Mouse (Mus musculus) neutrophil, adult 5-6 weeks (primary cell): ENCODE data around the gene Asb16. TPM values are rescaled to one million over a fixed set of nuclear protein-coding genes. Genes with fewer than 3 reads are reported as not detected.

Experiments
- ATAC-seq: fragments of 151-379, 151-347 bp; 2 replicates; pipeline ENCODE4 v1.8.0; 2017; ENCODE audit warnings: mild to moderate bottlenecking, moderate TSS enrichment; ENCODE audit not compliant: insufficient number of reproducible peaks, poor library complexity, low FRiP score, severe bottlenecking; ENCODE audit errors: extremely low read depth
- total RNA-seq: library from RNA; stranded (forward); fragments of 200-1000 nt; gene quantifications from 2 replicates; pipeline ENCODE4 v1.2.3, GENCODE M21; 2017

The Asb16 gene
- not detected in 2 replicates for total RNA-seq

DNA sequence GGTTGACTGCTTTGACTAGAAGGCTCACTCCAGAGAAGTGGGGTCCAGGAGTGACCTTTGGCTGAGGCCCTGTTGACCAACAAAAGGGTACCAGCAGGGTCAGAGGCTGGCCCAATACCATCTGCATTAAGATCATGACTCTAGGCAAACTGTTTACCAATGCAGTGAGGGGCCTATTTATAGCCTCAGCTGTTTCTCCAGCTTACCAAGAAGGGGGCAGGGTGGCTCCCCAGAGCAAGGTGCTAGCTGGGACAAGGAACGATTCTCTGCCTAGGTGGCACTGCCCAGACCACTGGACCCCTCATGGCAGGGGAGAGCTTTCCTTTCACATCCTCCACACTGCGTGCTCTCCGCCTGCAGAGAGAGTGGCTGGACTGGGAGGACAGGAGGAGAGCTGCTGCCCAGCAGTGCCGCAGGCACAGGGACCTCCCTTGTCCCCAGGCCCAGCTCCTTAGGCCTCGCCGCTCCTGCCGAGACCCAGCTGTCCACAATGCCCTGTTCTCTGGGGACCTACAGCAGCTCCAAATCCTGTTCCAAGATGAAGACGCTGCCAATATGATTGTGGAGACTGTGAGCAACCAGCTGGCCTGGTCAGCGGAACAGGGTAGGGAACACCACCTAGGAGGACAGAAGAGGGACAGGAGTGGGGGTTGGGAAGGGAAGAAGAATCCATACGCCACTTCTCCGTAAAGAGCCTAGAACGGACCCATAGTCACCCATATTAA is at the start of gene Asb16:
Gene Asb16 (plus strand): TSS at position 224 of the 725 bp plus-strand sequence.
- no peak for ATAC-seq

DNA sequence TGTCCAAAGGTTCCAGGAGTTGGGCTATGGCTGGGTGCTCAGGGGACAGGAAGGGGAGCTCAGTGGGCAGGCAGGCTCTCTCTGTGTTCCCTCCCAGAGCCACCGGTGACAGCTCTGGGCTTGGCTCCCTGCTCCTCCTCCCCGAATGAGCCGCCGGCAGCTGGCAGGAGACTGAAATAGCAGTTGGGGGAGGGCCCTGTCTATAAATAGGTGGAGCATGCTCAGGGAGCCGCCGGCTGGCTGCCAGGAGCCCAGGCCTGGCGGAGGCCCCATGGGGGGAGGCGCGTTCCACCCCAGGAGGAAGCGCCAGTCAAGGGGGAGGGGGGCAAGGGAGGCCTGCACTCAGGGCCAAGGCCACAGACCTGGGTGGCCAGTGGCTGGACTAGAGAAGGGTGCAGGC is 49.8 kb upstream of the Asb16 start:
- ATAC-seq, result peak; percentile 39

DNA sequence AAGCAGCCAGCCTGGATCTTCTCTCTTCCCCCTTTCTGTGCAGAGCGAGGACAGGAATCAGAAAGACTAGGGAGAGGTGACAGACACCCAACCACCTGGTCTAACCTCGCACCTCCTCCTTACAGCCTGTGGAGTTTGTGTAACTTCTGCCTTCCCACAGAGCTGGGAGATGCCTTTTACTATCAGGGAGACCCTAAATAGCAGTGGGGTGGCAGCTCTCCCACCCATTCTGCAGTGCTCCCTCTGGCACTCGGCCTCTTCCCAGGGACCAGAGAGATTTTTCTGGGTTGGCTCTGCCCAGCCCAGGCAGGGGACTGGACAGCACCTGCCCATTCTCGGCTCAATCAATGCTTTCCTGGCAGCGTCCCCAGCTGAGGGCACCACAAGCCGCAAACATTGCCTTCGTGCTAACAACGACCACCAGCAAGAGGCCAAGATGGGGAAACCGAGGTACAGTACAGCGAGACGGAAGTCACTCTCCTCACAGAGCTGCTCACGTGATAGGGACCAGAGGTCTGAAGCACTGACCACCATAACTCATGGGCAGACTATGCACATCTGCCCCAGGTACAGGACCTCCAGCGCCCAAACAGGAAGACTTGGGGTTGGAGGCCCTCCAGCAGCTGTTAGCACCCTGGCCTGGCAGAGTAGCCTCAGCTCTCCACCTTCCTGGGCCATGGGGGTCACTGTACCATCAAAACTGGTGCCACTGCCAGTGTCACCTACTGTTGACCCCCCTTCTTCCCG is 49.1 kb upstream of the Asb16 start:
- no peak for ATAC-seq

DNA sequence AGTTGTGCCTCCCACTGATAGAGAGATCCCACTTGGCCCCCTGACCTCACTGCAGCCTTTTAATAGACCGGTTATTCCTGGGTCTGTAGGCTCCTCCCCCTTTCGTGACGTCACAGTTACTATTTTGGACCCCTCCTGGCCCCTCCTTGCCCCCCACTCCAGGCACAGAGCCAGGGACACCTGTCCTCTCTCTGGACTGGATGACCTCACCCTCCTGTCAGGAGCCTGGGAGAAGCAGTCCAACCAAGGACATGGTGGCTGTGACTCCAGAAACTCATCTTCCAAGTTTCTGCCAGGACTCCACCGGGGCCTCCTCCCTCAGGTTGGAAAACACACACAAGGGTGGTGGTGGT is 48.6 kb upstream of the Asb16 start:
- no peak for ATAC-seq

DNA sequence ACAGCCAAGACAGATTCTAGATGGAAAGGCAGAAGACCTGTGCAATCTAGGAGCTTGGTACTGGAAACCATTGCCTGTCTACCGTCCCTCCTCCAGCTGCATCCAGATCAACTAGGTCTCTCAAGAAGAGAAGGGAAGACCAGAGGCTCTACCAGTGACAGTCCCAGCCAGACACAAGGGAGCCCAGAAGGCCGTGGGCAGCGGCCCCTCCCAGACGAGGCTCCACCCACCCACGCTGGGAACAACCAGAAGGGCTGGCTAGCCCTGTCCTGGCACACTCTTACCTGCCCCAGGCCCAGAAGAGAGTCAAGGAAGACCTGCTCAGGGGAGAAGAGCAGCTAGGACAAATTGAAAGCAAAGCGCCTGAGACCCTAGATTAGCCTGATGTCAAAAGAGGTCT is 48.1 kb upstream of the Asb16 start:
- ATAC-seq, result no peak

DNA sequence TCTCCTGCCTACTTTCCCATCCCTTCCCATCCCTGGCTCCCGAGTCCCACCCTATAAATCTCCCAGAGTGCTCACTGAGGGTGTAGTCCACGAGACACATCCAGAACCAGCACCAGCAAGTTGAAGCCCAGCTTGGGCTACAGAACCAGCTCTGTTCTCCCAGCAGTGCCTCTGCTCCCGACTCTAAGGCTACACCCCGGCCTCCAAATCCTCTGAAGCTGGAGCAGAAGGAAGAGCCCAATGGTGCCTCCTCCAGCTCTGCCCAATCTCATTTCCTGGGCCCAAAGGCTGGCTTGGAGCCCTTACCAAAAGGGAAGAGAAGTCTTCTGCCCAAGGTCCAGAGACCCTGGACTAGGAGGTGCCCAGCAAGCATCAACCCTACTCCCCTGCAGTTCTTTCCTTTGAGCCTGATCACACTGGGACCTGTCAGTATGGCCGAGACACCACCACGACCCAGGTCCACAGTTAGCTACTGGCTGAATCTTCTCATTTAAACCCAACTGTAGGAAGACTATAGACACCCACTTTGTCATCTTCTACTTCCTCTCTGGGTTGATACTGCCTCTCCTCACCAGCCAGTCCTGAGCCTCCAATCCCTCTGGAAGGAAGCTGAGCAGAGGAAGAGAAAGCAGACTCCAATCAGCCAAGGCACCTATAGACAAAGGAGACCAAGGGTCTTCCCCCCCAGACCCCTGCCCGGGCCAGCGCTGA is 47.1 kb upstream of the Asb16 start:
- no peak for ATAC-seq

DNA sequence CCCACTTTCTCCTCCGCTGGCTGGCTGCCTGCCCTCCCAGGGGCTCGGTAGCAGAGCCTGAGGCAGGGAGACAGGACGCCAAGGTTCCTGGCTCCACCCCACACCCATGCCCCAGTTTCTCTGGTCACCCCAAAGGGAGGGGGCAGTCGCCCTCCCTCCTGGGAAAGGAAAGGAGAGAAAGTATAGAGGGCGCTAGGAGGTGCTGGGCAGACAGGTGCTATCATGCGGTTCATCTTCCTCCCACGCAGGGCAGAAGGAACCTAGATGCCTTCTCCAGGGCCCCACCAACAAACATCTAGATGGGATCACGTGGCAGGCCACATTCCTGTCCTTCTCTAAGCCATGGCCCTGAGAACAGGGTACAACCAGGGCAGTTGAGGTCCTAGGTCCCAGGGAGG is 46.6 kb upstream of the Asb16 start:
- no peak for ATAC-seq

DNA sequence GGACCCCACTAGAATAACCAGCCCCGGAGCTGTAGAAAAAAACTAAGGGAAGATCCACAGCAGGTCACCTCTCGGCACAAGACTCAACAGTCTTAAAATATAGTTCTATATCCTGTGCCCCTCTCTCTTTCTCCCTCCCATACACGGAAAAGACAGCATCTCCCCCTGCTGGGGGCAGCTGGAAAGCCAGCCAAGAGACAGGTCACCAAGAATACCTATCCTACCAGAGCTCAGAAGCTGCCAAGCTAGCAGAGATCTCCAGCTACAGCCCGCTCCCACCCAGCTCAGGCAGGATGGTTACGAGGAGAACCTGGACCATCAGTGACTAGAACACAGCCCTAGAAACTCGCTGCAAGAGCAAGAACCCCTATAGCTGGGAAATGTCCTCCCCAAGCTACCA is 45.4 kb upstream of the Asb16 start:
- ATAC-seq, result peak; percentile 18; the same call in 1 of the 2 replicates

DNA sequence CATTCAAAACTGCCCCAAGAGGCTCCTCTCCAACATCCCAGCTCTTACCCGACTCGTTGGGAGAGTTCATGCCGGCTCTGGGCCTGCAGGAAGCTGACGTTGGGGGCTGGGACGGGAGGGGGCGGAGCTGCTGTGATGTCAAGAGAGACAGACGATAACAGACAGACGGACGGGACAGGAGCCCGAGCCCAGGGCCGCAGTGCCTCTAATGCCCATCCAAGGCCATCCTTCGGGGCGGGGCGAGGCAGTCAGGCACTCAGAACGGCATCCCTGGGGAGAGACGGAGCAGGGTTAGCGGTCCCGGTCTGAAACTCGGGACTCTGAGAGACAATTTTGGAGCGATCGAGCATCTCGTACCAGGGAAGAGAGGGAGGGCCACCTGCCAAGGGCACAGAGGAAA is 43.9 kb upstream of the Asb16 start:
- ATAC-seq, result no peak

DNA sequence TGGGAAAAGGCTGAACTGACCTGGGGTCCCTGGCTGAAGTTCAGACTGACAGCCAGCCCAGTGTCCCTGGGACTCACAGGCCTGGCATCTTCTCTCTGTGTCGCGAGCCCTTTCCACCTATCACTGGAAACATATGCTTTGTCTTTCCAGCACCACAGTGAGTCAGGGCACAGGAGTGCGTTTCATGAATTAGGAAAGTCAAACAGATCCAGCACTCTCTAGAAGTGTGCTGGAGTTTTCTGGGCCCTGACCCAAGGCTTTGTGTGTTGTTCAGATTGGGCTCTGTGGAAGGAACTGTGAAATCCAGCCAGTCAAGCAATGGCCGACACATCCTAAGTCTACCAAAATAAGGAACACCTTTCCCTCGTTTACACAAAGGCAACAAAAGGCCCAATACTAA is 43.3 kb upstream of the Asb16 start:
- ATAC-seq, result no peak

DNA sequence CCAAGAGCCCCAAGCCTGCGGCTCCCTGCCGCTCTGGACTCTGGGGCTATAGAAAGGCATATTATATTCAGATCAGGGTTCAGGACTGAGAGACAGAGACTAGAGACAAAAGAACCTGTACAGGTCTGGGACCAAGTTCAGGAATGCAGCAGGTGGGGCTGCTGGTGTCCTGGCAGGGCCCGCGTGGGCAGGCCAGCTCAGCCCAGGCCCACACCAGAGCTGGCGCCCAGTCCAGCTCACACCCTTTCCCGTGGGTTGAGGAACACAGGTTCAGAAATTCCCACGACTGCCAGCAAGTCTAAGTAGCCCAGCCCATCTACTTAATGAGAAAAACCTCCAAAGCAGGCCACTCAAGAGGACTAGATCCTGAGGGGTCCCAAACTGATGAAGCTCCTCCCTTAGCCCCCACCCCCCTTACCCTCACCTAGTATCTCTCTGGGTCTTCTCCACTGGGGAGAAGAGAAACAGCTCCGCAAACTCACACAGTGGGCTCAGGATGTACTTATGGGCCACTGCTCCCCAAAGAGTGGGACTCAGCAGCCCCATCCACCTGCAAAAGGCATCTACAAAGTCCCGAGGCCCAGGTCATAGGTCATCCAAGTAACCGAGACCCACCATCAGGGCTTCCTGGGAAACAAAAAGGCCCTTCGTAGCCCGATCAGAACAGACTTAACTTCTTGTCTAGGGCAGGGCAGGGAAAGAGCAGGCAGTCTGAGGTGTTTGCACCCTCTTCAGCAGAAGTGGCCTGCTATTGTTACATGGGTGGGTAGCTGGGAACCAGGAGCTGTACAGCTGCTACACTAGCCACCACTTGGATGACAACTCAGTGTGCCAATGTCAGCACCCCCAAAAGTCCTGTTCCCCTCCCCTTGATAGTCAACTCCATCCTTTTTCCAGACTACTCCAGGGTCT is 42.2 kb upstream of the Asb16 start:
- ATAC-seq, result no peak

DNA sequence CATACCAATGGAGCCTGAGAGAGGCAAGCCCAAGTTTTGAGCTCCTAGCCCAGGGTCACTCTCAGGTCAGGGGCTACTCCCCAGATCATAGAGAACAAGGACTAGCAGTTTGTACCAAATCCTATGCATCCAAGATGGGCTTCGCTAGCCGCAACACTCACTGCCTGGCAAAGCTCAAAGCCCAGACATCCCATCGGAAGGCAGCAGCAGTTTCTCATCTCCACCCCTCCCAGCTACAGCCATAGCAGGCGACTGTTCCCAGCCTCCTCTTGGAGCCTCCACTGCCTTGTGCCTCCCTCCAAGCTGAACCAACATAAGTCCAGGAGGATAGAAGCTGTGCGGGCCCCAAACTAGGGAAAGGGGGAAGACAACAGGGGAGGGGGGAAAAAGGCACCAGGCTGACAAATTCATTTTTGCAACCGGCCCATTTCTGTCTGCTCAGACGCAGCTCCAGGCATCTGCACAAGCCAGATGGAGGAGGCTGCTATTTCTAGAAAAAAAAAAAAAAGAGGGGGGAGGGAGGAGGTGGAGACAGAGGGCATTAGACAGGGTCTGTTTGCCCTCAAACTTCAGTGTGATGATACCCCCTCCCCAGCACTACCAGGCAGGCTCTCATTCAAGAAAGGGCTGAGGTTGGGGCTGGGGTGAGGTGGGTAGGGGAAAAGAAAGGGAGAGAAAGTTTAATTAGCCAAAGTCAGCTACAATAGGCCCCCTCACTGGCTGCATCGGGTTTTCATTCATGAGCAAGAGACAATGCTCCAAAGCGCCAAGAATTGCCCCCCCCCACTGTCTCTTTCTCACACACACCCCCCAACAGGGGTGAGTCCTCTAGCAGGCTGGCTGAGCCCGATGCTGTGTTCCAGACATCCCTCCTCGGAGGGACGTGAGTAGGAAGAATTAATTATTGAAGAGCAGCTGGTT is 41.0 kb upstream of the Asb16 start:
- ATAC-seq, result no peak

DNA sequence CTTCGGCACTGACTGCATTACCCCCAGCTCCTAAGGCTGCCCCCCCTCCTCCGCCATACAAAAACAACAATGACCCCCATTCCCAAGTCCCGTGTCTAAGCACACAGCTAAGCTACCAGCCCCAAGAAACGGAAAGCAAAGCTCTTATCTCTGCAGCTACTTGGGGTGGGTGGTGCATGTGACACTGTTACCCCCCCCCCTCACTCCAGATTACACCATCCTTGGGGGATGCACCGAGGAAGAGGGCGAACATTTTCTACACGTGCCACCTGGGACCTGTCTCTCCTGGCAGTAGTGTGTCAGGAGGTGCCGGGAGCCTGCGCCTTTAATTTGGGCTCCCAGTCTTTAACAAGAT is 40.4 kb upstream of the Asb16 start:
- ATAC-seq, result no peak

DNA sequence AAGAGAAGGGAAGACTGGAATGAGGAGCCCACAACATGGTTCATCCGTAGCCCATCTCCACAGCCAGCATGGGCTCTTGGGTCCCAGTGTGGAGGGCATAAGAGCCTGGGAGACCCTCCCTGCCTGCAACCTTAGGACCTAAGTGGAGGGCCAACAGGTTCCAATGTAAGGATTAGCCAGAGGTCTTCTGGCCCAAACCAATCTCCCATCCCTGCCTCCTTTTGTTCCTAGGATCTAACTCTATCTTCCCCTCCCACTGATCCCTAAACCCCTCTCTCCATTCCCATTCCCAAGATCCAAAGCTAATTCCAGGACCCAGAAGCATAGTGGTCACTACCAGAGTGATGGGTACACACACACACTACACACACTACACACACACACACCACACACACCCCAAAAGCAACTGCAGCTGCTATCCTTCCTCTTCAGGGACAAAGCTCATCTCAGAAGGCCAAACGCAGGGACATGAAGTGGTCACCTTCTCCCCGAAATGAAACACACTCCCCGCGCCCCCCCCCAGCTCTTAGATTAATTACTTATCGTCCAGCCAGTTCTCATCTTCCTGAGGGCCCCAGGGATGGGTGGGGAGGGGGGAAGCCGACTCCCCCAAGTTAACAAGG is 39.8 kb upstream of the Asb16 start:
- no peak for ATAC-seq

DNA sequence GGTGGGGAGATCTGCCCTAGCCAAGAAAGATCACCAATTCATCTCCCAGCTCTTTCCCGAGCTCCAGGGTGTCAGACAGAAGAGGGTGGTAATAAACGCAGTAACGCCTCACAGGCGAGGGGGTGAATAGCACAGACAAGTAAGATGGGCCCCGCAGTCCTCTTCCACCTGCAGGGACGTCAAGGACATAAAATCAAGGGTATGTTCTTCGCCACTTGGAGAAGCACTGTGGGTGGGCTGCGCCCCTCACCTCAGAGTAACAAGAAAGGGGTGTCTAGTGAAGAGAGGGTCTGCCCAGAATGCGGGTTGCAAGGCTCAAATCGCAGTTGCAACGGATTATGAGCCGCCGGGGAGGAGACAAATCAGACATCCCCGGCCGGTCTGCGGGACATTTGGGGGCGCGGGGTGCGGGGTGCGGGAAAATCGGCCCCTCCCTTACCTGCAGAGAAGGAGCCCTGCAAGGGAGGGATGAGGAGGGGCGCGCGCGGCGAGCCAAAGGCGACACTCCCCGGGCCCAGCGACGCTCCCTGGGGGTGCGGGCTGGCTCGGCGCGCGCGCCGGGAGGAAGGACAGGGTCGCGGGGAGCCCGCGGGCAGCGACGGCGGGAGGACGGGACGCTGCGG is 39.1 kb upstream of the Asb16 start:
- no peak for ATAC-seq

DNA sequence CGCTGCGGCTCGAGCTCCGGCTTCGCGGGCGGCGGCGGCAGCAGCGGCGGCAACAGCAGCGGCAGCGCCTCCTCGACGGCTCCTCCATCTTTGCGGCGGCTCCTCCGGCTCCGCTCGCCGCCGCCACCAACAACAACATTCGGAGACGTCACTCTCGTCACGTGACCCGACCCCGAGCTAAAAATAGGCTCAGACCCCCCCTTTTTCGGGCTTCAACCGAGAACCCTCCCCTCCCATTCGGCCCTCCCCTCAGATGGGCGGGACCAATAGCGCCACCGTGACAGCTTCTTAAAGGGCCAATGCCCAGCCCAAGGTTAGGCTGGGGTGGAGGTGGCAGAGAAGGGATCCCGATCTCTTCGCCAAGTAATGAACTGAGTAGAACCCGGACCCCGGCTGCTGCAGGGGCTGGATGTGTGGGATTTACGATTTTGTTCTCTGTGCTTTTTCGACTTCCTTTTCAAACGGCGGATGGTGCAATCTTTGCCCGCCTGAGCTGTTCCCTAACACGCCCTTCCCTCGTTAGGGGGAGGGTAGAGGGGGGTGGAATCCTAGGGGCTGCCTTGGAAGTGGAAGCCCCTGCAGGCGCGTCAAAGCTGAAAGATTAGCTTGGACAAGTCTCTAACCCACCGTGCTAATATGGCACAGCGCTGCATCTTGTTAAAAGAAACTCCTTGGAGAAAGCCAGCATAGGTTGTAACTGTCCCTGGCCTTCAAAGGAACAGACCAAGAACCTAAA is 38.4 kb upstream of the Asb16 start, which contains the start of gene Hdac5:
Gene Hdac5 (minus strand): TSS at position 161 of the 736 bp plus-strand sequence.
- peak; percentile 94 for ATAC-seq

DNA sequence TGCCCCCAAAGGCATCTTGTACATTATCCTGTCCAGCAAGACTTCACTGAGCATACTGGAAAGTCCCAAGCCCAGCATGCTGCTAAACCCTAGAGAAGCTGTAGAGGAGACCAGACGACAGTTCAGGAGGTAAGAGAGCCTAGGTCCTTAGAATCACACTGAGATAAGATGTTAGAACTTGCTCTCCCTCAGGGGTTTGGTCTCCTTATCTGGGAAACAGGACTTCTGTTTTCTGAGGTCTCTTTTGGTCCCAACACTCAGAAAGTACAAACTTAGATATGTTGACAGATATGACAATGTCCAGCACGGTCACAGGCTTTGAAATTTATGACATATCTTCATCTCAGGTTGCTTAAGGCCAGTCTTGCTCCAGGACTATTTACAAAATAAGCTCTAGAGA is 32.5 kb upstream of the Asb16 start:
- no peak for ATAC-seq
